ENCODE assay signal across 17 mouse cellular contexts in genomic region chr6:114273997-114274728, GRCm38 (mm10). TPM values are rescaled to one million over a fixed set of nuclear protein-coding genes. Genes with fewer than 3 reads are reported as not detected.
DNase-seq lines count a peak whose midpoint lies in the region; ATAC-seq and TF ChIP-seq lines count a peak whose summit lies in the region.
"Had no signal": no experiment of that assay in that cellular context is flagged by ENCODE, and none has a peak within 500 bp of the region (broad histone marks: within the 10 kb centered on the region; RNA-seq: fewer than 3 reads in every experiment).

No protein-coding gene starts in this region.

- no peaks in the 10 kb centered on the region for H3K9me3 ChIP-seq in midbrain, embryonic 11.5 days (ENCODE audit: control insufficient read depth, low read length)
- no peaks in the 10 kb centered on the region for H3K9me3 ChIP-seq in midbrain, postnatal 0 days (ENCODE audit: low read length)
- H3K9me3 ChIP-seq in forebrain, embryonic 15.5 days = no peaks in the 10 kb centered on the region
- H3K9me3 ChIP-seq in hindbrain, embryonic 15.5 days = no peaks in the 10 kb centered on the region
- no peaks in the 10 kb centered on the region for H3K9me3 ChIP-seq in neural tube, embryonic 14.5 days (ENCODE audit: control insufficient read depth, low read length)

- ATAC-seq in midbrain, embryonic 11.5 days (ENCODE audit: low FRiP score) = peak; percentile 38; the same call in 1 of the 2 replicates
- ATAC-seq in midbrain, postnatal 0 days (ENCODE audit: low FRiP score) = no peak
- ATAC-seq in forebrain, embryonic 15.5 days (replicated peaks) = peak; percentile 70
- ATAC-seq in hindbrain, embryonic 15.5 days (ENCODE audit: low FRiP score, low read depth) = no peak
- ATAC-seq in neural tube, embryonic 14.5 days (ENCODE audit: low read depth) = peak; percentile 76
- ATAC-seq: intestine, postnatal 0 days had no signal

- no peak overlapping the region for H3K9ac ChIP-seq in midbrain, embryonic 11.5 days (ENCODE audit: low read length)
- H3K9ac ChIP-seq in midbrain, postnatal 0 days (replicated peaks; ENCODE audit: low read length, poor library complexity, severe bottlenecking) = no peak overlapping the region
- H3K9ac ChIP-seq in forebrain, embryonic 15.5 days (replicated peaks) = no peak overlapping the region
- no peak overlapping the region for H3K9ac ChIP-seq in hindbrain, embryonic 15.5 days
- H3K9ac ChIP-seq in neural tube, embryonic 14.5 days (replicated peaks; ENCODE audit: low read depth, low read length) = no peak overlapping the region

- H3K27me3 ChIP-seq in midbrain, embryonic 11.5 days (ENCODE audit: control insufficient read depth, insufficient read depth, low read length) = no peaks in the 10 kb centered on the region
- 0 out of 2 replicates have a peak, but pooled peaks cover 3% of the 10 kb centered on the region for H3K27me3 ChIP-seq in midbrain, postnatal 0 days (ENCODE audit: insufficient read depth, low read length)
- no peaks in the 10 kb centered on the region for H3K27me3 ChIP-seq in forebrain, embryonic 15.5 days
- no peaks in the 10 kb centered on the region for H3K27me3 ChIP-seq in hindbrain, embryonic 15.5 days
- H3K27me3 ChIP-seq in neural tube, embryonic 14.5 days (ENCODE audit: control insufficient read depth, insufficient read depth, low read length) = no peaks in the 10 kb centered on the region

- H3K36me3 ChIP-seq in midbrain, embryonic 11.5 days (ENCODE audit: control insufficient read depth, insufficient read depth, low read length) = no peaks in the 10 kb centered on the region
- no peaks in the 10 kb centered on the region for H3K36me3 ChIP-seq in midbrain, postnatal 0 days (ENCODE audit: insufficient read depth, low read length)
- H3K36me3 ChIP-seq in forebrain, embryonic 15.5 days = no peaks in the 10 kb centered on the region
- H3K36me3 ChIP-seq in hindbrain, embryonic 15.5 days = no peaks in the 10 kb centered on the region
- no peaks in the 10 kb centered on the region for H3K36me3 ChIP-seq in neural tube, embryonic 14.5 days (ENCODE audit: control insufficient read depth, insufficient read depth, low read length)

- 70% methylated on average over 14 of the region's 14 CpGs for WGBS in midbrain, embryonic 11.5 days
- WGBS in midbrain, postnatal 0 days = 41% methylated on average over 14 of the region's 14 CpGs
- WGBS in forebrain, embryonic 15.5 days = 36% methylated on average over 14 of the region's 14 CpGs
- 43% methylated on average over 14 of the region's 14 CpGs for WGBS in hindbrain, embryonic 15.5 days
- 31% methylated on average over 14 of the region's 14 CpGs for WGBS in neural tube, embryonic 14.5 days

- no peaks in the 10 kb centered on the region for H3K4me1 ChIP-seq in midbrain, embryonic 11.5 days (ENCODE audit: control insufficient read depth, insufficient read depth, low read length)
- H3K4me1 ChIP-seq in midbrain, postnatal 0 days (ENCODE audit: insufficient read depth, low read length) = peaks cover 12% of the 10 kb centered on the region
- H3K4me1 ChIP-seq in forebrain, embryonic 15.5 days = peaks cover 25% of the 10 kb centered on the region
- peaks cover 41% of the 10 kb centered on the region for H3K4me1 ChIP-seq in hindbrain, embryonic 15.5 days (replicated peaks)
- H3K4me1 ChIP-seq in neural tube, embryonic 14.5 days (ENCODE audit: control insufficient read depth, insufficient read depth, low read length) = peaks cover 9% of the 10 kb centered on the region

- no peak overlapping the region for H3K27ac ChIP-seq in midbrain, embryonic 11.5 days (ENCODE audit: low read depth, low read length)
- H3K27ac ChIP-seq in midbrain, postnatal 0 days (ENCODE audit: low read depth, low read length) = no peak overlapping the region
- H3K27ac ChIP-seq in forebrain, embryonic 15.5 days (replicated peaks) = peak overlapping the region; percentile 85
- peak overlapping the region; percentile 31; the same call in 1 of the 2 replicates for H3K27ac ChIP-seq in hindbrain, embryonic 15.5 days (replicated peaks)
- 0 out of 2 replicates have a peak overlapping the region, but pooled peaks have one; percentile 4 for H3K27ac ChIP-seq in neural tube, embryonic 14.5 days (ENCODE audit: low read depth, low read length)
- H3K27ac ChIP-seq: heart, adult 2 months; kidney, postnatal 0 days had no signal

- no peak for DNase-seq in midbrain, embryonic 11.5 days (ENCODE audit: low spot score, missing footprints)
- no peak for DNase-seq in midbrain, postnatal 0 days (ENCODE audit: low spot score)
- DNase-seq in adrenal gland, postnatal 25 days = no peak
- DNase-seq in kidney, postnatal 14 days = no peak
- DNase-seq: cerebellum, adult 9-11 months; gastrocnemius, postnatal 14 days; heart, adult 2 months; left cerebral cortex, postnatal 4 days; lung, adult 18-20 months; lung, postnatal 4 days; thymus, adult 18-20 months had no signal

- H3K4me2 ChIP-seq in midbrain, embryonic 11.5 days = no peak overlapping the region
- H3K4me2 ChIP-seq in midbrain, postnatal 0 days (ENCODE audit: low read depth, low read length, poor library complexity, severe bottlenecking) = no peak overlapping the region
- no peak overlapping the region for H3K4me2 ChIP-seq in forebrain, embryonic 15.5 days (replicated peaks)
- no peak overlapping the region for H3K4me2 ChIP-seq in hindbrain, embryonic 15.5 days
- no peak overlapping the region for H3K4me2 ChIP-seq in neural tube, embryonic 14.5 days (ENCODE audit: low read depth, low read length)

- TF ChIP-seq CTCF in midbrain, postnatal 0 days (IDR thresholded peaks at IDR 0.05) = no peak

- no peak overlapping the region for H3K4me3 ChIP-seq in midbrain, embryonic 11.5 days (ENCODE audit: low read depth, low read length)
- no peak overlapping the region for H3K4me3 ChIP-seq in midbrain, postnatal 0 days (ENCODE audit: low read depth, low read length)
- H3K4me3 ChIP-seq in forebrain, embryonic 15.5 days = no peak overlapping the region
- no peak overlapping the region for H3K4me3 ChIP-seq in hindbrain, embryonic 15.5 days
- no peak overlapping the region for H3K4me3 ChIP-seq in neural tube, embryonic 14.5 days (ENCODE audit: low read depth, low read length)
- H3K4me3 ChIP-seq: heart, adult 2 months had no signal

RNA-seq across cellular contexts. Expression of gene Slc6a1, which starts 8.3 kb away (rescaled TPM):
- polyA plus RNA-seq in midbrain, embryonic 11.5 days (2014; fragmentation: Nextera tagmentation; extraction: Ambion mirVana) = 13.3 and 16.5 TPM in 2 replicates
- total RNA-seq in midbrain, postnatal 0 days (2014; rRNA removed) = 434 and 507 TPM in 2 replicates
- polyA plus RNA-seq in midbrain, postnatal 0 days (2015; fragmentation: Nextera tagmentation; extraction: Ambion mirVana) = 208 and 221 TPM in 2 replicates
- polyA plus RNA-seq in forebrain, embryonic 15.5 days (2015; fragmentation: Nextera tagmentation; extraction: Ambion mirVana) = 98.4 and 99.8 TPM in 2 replicates
- polyA plus RNA-seq in hindbrain, embryonic 15.5 days (2015; fragmentation: Nextera tagmentation; extraction: Ambion mirVana) = 130 and 150 TPM in 2 replicates
- 122 and 156 TPM in 2 replicates for polyA plus RNA-seq in neural tube, embryonic 14.5 days (2014; fragmentation: Nextera tagmentation; extraction: Ambion mirVana)
- total RNA-seq in adrenal gland, postnatal 25 days (2021) = not detected in 2 replicates
- total RNA-seq: liver, adult 2 months had no signal
- polyA plus RNA-seq: intestine, postnatal 0 days had no signal

Comparison
In these comparisons a context has a peak if more than half of its experiments do, and no peak if none do; other contexts are left out.
1. ATAC-seq: peak in midbrain, embryonic 11.5 days (single experiment), forebrain, embryonic 15.5 days (single experiment) and neural tube, embryonic 14.5 days (single experiment); none in midbrain, postnatal 0 days (single experiment) and hindbrain, embryonic 15.5 days (single experiment).
2. H3K27ac ChIP-seq: peak in forebrain, embryonic 15.5 days (single experiment), hindbrain, embryonic 15.5 days (single experiment) and neural tube, embryonic 14.5 days (single experiment); none in midbrain, embryonic 11.5 days (single experiment) and midbrain, postnatal 0 days (single experiment).